Mouse (Mus musculus) left cerebral cortex, adult 2 months (tissue): ENCODE measurements around the gene Dad1. TPM values are rescaled to one million over a fixed set of nuclear protein-coding genes. Genes with fewer than 3 reads are reported as not detected.
A peak's percentile ranks its signal among the peaks of the same experiment; 100 is the strongest.

ENCODE experiments used
- DNase-seq, 2 experiments: peaks; one replicate each; pipeline ENCODE4 v3.0.0; 2021 to 2022; ENCODE audit warnings: low spot score in 2 of 2, mixed read lengths in 1 of 2; ENCODE audit errors: extremely low spot score in 1 of 2
- H3K27ac ChIP-seq: fragments of 200-600 bp; 2 replicates; pipeline ENCODE4 v1.8.1; 2022
- H3K4me3 ChIP-seq: fragments of 200-600 bp; 2 replicates; pipeline ENCODE4 v1.8.1; 2022
- CTCF ChIP-seq: fragments of 200-600 bp; IDR thresholded peaks from 2 replicates; pipeline ENCODE4 v1.8.1; 2022; ENCODE audit warnings: antibody characterized with exemption, mild to moderate bottlenecking, moderate library complexity
- intact Hi-C: fragments of 180-260 bp; cut with DNase I; formaldehyde crosslinking; loops from one replicate; pipeline ENCODE4 v1.15.1; 2025
- long read RNA-seq, 2 experiments: library from polyadenylated mRNA; stranded (forward); transcript quantifications; one replicate each; pipeline ENCODE4 v2.0.0; 2021; ENCODE audit warnings: borderline mapping rate in 2 of 2
- total RNA-seq, 2 experiments: library from RNA; stranded (reverse); gene quantifications; 2 replicates each; pipeline ENCODE4 v1.2.3; 2021

Gene Dad1
- total RNA-seq: 100 to 1,000 TPM; 106 to 115 TPM
- long read RNA-seq, experiment 1, transcript Dad1-201 (3 exons, 878 nt): major isoform, 79 of 80 reads
- long read RNA-seq, experiment 1, partial matches to known transcripts: 0 of 80 reads
- long read RNA-seq, experiment 1, other reads (novel, unspliced or antisense): 0 of 80 reads
- long read RNA-seq, experiment 2, transcript Dad1-201 (3 exons, 878 nt): major isoform, 59 of 61 reads
- long read RNA-seq, experiment 2, partial matches to known transcripts: 0 of 61 reads
- long read RNA-seq, experiment 2, other reads (novel, unspliced or antisense): 2 of 61 reads

GRCm38 (mm10) chr14:54253741-54254291 lies at the start of gene Dad1, which contains the start of gene Abhd4:
Gene Dad1, minus strand, starts transcription at chr14:54254104.
Gene Abhd4, plus strand, starts transcription at chr14:54254188.
- TF ChIP-seq CTCF: peak; percentile 11
- peak within 1 kb of the TSS; percentile 91 for H3K27ac ChIP-seq
- intact Hi-C loops: loop anchor here (5.0 kb wide), 2 partner anchors 158 to 173 kb away; partner anchors contain the start of gene Mrpl52

GRCm38 (mm10) chr14:54300676-54301075 lies 46.8 kb upstream of the Dad1 start:
- intact Hi-C loops: no loop called here
- DNase-seq: no peak
- H3K4me3 ChIP-seq: no peak overlapping the region
- no peak for TF ChIP-seq CTCF
- no peak overlapping the region for H3K27ac ChIP-seq

More at GRCm38 (mm10) chr14:54253741-54254291, at the start of gene Dad1, which contains the start of gene Abhd4:
- peak within 1 kb of the TSS; percentile 81 for H3K4me3 ChIP-seq
- DNase-seq: peak; percentile 98

- Histone ChIP-seq H3K27ac (no peak overlapping the region), H3K4me3 (no peak overlapping the region)
- DNase-seq: no peak
- no peak for TF ChIP-seq CTCF
- intact Hi-C loops: no loop called here
These were observed 46.2 kb upstream of the Dad1 start for GRCm38 (mm10) chr14:54300136-54300535.

GRCm38 (mm10) chr14:54284839-54285238 lies 30.9 kb upstream of the Dad1 start, which contains the start of gene Olfr49:
Gene Olfr49, minus strand, starts transcription at chr14:54284939.
- Histone ChIP-seq H3K4me3 (no peak within 1 kb of the TSS), H3K27ac (no peak within 1 kb of the TSS)
- intact Hi-C loops: no loop called here
- no peak for TF ChIP-seq CTCF
- DNase-seq: no peak

- TF ChIP-seq CTCF: no peak
These were observed 22.5 kb upstream of the Dad1 start for GRCm38 (mm10) chr14:54276446-54276845.

GRCm38 (mm10) chr14:54272696-54273095 lies 18.8 kb upstream of the Dad1 start:
- TF ChIP-seq CTCF: no peak
- H3K27ac ChIP-seq: no peak overlapping the region
- DNase-seq: no peak
- intact Hi-C loops: no loop called here
- no peak overlapping the region for H3K4me3 ChIP-seq

More at GRCm38 (mm10) chr14:54276446-54276845, 22.5 kb upstream of the Dad1 start:
- Histone ChIP-seq H3K27ac (no peak overlapping the region), H3K4me3 (no peak overlapping the region)
- DNase-seq: no peak
- intact Hi-C loops: no loop called here

GRCm38 (mm10) chr14:54271976-54272606 lies 18.2 kb upstream of the Dad1 start:
- no peak for DNase-seq
- Histone ChIP-seq H3K4me3 (no peak overlapping the region), H3K27ac (no peak overlapping the region)
- TF ChIP-seq CTCF: no peak
- intact Hi-C loops: no loop called here

GRCm38 (mm10) chr14:54270413-54270812 lies 16.5 kb upstream of the Dad1 start:
- intact Hi-C loops: no loop called here
- no peak for TF ChIP-seq CTCF
- no peak for DNase-seq
- Histone ChIP-seq H3K27ac (no peak overlapping the region), H3K4me3 (no peak overlapping the region)

GRCm38 (mm10) chr14:54269566-54269965 lies 15.7 kb upstream of the Dad1 start:
- Histone ChIP-seq H3K4me3 (no peak overlapping the region), H3K27ac (no peak overlapping the region)
- intact Hi-C loops: no loop called here
- DNase-seq: no peak
- TF ChIP-seq CTCF: no peak

GRCm38 (mm10) chr14:54267966-54268365 lies 14.1 kb upstream of the Dad1 start:
- no peak for TF ChIP-seq CTCF
- H3K4me3 ChIP-seq: no peak overlapping the region
- H3K27ac ChIP-seq: no peak overlapping the region
- intact Hi-C loops: no loop called here
- DNase-seq: no peak

- H3K4me3 ChIP-seq: no peak overlapping the region
- intact Hi-C loops: no loop called here
- DNase-seq: no peak
- TF ChIP-seq CTCF: no peak
- H3K27ac ChIP-seq: no peak overlapping the region
These were observed 12.0 kb upstream of the Dad1 start for GRCm38 (mm10) chr14:54265951-54266350.

- H3K4me3 ChIP-seq: no peak overlapping the region
- intact Hi-C loops: no loop called here
- H3K27ac ChIP-seq: no peak overlapping the region
- no peak for DNase-seq
- no peak for TF ChIP-seq CTCF
These were observed 11.2 kb upstream of the Dad1 start for GRCm38 (mm10) chr14:54265093-54265492.
